Mouse (Mus musculus): ENCODE results near the gene Olfr47. TPM values are rescaled to one million over a fixed set of nuclear protein-coding genes. Genes with fewer than 3 reads are reported as not detected.
"Not testable (repeated sequence)": the region's sequence is repeated elsewhere in the genome, so short reads cannot be mapped to it uniquely, and the experiment has no call there.

The Olfr47 gene
- not detected in 2 replicates for polyA plus RNA-seq (2014; fragmentation: Nextera tagmentation; extraction: Ambion mirVana)

DNA sequence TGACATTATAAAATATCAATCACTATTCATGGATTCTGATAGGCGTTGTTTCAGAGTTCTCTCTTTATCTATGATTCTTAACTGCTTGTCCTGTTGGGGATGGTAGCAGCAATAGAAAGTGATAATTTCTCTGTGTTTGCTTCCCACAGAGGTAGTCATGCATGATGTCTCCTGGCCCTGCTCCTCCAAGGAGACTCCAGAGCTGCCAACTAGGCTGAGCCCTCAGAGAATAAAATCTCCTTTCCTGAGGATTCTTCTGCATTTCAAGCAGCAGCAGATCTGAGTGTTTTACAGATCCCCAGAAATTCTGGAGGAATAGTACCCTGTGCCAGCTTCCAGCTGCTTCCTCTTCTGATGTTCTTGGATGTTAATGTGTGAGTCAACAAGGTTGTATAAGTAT lies at the start of gene Olfr47:
TSS of gene Olfr47 (plus strand) at position 275 of the 400 bp plus-strand sequence.
- 87% methylated on average over 1 of the region's 1 CpGs for WGBS
- not testable (repeated sequence) for H3K27me3 ChIP-seq (ENCODE audit: control insufficient read depth, insufficient read depth, low read length); ATAC-seq (ENCODE audit: low FRiP score, low TSS enrichment); H3K4me1 ChIP-seq (ENCODE audit: control insufficient read depth, insufficient read depth, low read length); H3K4me3 ChIP-seq (replicated peaks; ENCODE audit: low read depth, low read length); H3K36me3 ChIP-seq (ENCODE audit: control insufficient read depth, insufficient read depth, low read length); H3K4me2 ChIP-seq (ENCODE audit: low read length); H3K9me3 ChIP-seq (ENCODE audit: control insufficient read depth, low read length); H3K27ac ChIP-seq (replicated peaks; ENCODE audit: low read depth, low read length); DNase-seq; H3K9ac ChIP-seq (replicated peaks; ENCODE audit: low read length)

DNA sequence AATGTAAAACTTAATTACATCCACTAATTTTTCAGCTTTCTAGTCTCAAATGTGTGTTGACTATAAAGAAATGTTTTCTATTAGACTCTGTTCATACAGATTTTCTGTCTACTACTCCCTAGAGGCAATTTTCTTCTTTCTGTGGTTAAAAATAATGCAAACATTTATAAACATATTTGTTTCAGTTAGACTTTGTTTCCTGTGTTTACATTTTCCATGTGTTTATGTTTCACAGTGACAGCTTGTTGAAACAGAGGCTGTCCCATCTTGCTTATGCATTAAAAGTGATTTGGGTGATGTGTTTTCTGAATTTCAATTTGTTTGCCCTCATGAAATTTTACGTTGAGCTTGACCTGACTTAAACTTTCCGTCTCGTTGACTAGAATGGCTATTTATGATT lies 40.3 kb upstream of the Olfr47 start:
- no peak for ATAC-seq (ENCODE audit: low FRiP score, low TSS enrichment)
- H3K9me3 ChIP-seq (ENCODE audit: control insufficient read depth, low read length): no peaks in the 10 kb centered on the region
- no peaks in the 10 kb centered on the region for H3K36me3 ChIP-seq (ENCODE audit: control insufficient read depth, insufficient read depth, low read length)
- no peak overlapping the region for H3K4me3 ChIP-seq (replicated peaks; ENCODE audit: low read depth, low read length)
- no peaks in the 10 kb centered on the region for H3K27me3 ChIP-seq (ENCODE audit: control insufficient read depth, insufficient read depth, low read length)
- no peak overlapping the region for H3K27ac ChIP-seq (replicated peaks; ENCODE audit: low read depth, low read length)
- no peak overlapping the region for H3K4me2 ChIP-seq (ENCODE audit: low read length)
- no peak for DNase-seq
- H3K4me1 ChIP-seq (ENCODE audit: control insufficient read depth, insufficient read depth, low read length): no peaks in the 10 kb centered on the region
- no peak overlapping the region for H3K9ac ChIP-seq (replicated peaks; ENCODE audit: low read length)
- WGBS: 90% methylated on average over 3 of the region's 3 CpGs

DNA sequence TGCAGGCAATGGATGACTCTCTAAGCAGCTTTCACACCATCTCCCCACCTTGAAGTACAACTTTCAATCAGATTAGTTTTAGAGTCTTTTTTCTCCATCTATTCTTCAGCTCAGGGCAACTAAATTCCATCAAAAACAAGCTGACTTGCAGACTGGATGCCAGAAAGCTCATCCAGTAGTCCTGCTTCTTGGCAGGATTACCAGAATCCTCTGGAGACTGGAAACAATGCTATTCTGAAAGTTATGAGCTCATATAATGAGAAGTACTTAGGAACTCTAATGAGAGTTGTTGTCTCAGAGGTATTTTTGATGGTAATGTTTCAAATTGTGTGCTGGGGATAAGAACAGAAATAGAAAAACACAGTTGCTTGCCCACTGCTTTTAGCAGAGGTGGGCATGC lies 34.5 kb upstream of the Olfr47 start, which contains the start of gene Olfr435:
TSS of gene Olfr435 (plus strand) at position 366 of the 400 bp plus-strand sequence.
- Histone ChIP-seq H3K4me2 (ENCODE audit: low read length) (no peak within 1 kb of the TSS), H3K27me3 (ENCODE audit: control insufficient read depth, insufficient read depth, low read length) (no peaks in the 10 kb centered on the region), H3K36me3 (ENCODE audit: control insufficient read depth, insufficient read depth, low read length) (no peaks in the 10 kb centered on the region), H3K27ac (replicated peaks; ENCODE audit: low read depth, low read length) (no peak within 1 kb of the TSS), H3K9me3 (ENCODE audit: control insufficient read depth, low read length) (no peaks in the 10 kb centered on the region), H3K4me1 (ENCODE audit: control insufficient read depth, insufficient read depth, low read length) (no peaks in the 10 kb centered on the region), H3K9ac (replicated peaks; ENCODE audit: low read length) (no peak within 1 kb of the TSS), H3K4me3 (replicated peaks; ENCODE audit: low read depth, low read length) (no peak within 1 kb of the TSS)
- no peak for ATAC-seq (ENCODE audit: low FRiP score, low TSS enrichment)
- no peak for DNase-seq

DNA sequence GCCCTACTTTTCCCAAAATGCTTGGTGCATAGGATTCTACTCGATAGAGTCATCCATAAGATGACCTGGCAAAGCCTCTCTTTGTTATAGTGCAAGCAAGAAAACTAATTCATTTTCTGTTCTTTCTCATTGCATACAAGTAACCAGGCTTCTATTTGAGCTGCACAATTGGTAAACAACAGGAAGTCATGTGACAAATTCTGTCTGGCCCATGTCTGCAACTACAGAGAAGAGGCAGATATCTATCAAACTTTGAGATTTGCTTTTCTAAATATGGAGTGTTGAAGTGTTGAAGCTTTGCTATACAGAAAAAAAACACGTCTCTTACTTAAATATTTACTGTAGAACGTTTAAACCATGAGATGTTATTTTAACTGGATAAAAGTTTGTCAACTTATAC lies 33.2 kb upstream of the Olfr47 start:
- Histone ChIP-seq H3K4me1 (ENCODE audit: control insufficient read depth, insufficient read depth, low read length) (no peaks in the 10 kb centered on the region), H3K36me3 (ENCODE audit: control insufficient read depth, insufficient read depth, low read length) (no peaks in the 10 kb centered on the region), H3K4me2 (ENCODE audit: low read length) (no peak overlapping the region), H3K4me3 (replicated peaks; ENCODE audit: low read depth, low read length) (no peak overlapping the region), H3K9ac (replicated peaks; ENCODE audit: low read length) (no peak overlapping the region), H3K9me3 (ENCODE audit: control insufficient read depth, low read length) (no peaks in the 10 kb centered on the region), H3K27ac (replicated peaks; ENCODE audit: low read depth, low read length) (no peak overlapping the region), H3K27me3 (ENCODE audit: control insufficient read depth, insufficient read depth, low read length) (no peaks in the 10 kb centered on the region)
- WGBS: 86% methylated on average over 3 of the region's 3 CpGs
- ATAC-seq (ENCODE audit: low FRiP score, low TSS enrichment) (no peak), DNase-seq (no peak)

GRCm38 (mm10) chr6:43202786-43203185 lies 28.5 kb upstream of the Olfr47 start:
- Histone ChIP-seq H3K27me3 (ENCODE audit: control insufficient read depth, insufficient read depth, low read length) (no peaks in the 10 kb centered on the region), H3K9ac (replicated peaks; ENCODE audit: low read length) (no peak overlapping the region), H3K9me3 (ENCODE audit: control insufficient read depth, low read length) (no peaks in the 10 kb centered on the region), H3K4me2 (ENCODE audit: low read length) (no peak overlapping the region), H3K27ac (replicated peaks; ENCODE audit: low read depth, low read length) (no peak overlapping the region), H3K4me3 (replicated peaks; ENCODE audit: low read depth, low read length) (no peak overlapping the region), H3K4me1 (ENCODE audit: control insufficient read depth, insufficient read depth, low read length) (no peaks in the 10 kb centered on the region), H3K36me3 (ENCODE audit: control insufficient read depth, insufficient read depth, low read length) (no peaks in the 10 kb centered on the region)
- DNase-seq (no peak), ATAC-seq (ENCODE audit: low FRiP score, low TSS enrichment) (no peak)

DNA sequence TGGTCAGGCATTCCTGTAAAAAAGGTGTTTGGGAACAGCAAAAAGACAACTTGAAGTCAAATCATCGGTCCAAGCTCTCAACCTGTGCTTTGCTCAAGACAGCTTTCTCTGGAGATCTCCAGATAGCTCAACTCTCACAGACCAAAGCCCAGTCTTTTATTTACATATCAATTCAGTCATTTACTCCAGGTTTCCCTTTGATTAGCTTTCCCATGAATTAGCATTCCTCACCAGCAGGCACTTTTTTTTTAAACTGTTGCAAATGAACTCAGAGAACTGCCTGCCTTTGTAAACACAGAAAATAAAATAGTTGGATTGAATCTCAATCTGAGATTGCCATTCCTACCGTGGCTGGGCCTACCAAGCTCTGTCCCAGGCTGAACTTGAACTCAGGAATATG lies 26.0 kb upstream of the Olfr47 start:
- Histone ChIP-seq H3K9me3 (ENCODE audit: control insufficient read depth, low read length) (no peaks in the 10 kb centered on the region), H3K27me3 (ENCODE audit: control insufficient read depth, insufficient read depth, low read length) (no peaks in the 10 kb centered on the region), H3K4me3 (replicated peaks; ENCODE audit: low read depth, low read length) (no peak overlapping the region), H3K4me1 (ENCODE audit: control insufficient read depth, insufficient read depth, low read length) (no peaks in the 10 kb centered on the region), H3K27ac (replicated peaks; ENCODE audit: low read depth, low read length) (no peak overlapping the region), H3K36me3 (ENCODE audit: control insufficient read depth, insufficient read depth, low read length) (no peaks in the 10 kb centered on the region), H3K9ac (replicated peaks; ENCODE audit: low read length) (no peak overlapping the region), H3K4me2 (ENCODE audit: low read length) (no peak overlapping the region)
- 50% methylated on average over 2 of the region's 2 CpGs for WGBS
- DNase-seq (peak; percentile 1), ATAC-seq (ENCODE audit: low FRiP score, low TSS enrichment) (no peak)

DNA sequence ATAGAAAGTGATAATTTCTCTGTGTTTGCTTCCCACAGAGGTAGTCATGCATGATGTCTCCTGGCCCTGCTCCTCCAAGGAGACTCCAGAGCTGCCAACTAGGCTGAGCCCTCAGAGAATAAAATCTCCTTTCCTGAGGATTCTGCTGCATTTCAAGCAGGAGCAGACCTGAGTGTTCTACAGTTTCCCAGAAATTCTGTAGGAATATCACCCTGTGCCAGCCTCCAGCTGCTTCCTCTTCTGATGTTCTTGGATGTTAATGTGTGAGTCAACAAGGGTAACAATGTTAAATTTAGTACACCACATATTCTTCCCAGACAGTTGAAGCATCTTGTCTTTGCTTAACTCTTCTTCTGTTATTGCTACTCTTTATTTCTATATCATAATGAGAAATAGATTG lies 18.5 kb upstream of the Olfr47 start, which contains the start of gene Olfr434:
TSS of gene Olfr434 (plus strand) at position 149 of the 400 bp plus-strand sequence.
- not testable (repeated sequence) for H3K4me3 ChIP-seq (replicated peaks; ENCODE audit: low read depth, low read length); H3K27me3 ChIP-seq (ENCODE audit: control insufficient read depth, insufficient read depth, low read length); DNase-seq; H3K9ac ChIP-seq (replicated peaks; ENCODE audit: low read length); H3K9me3 ChIP-seq (ENCODE audit: control insufficient read depth, low read length); H3K27ac ChIP-seq (replicated peaks; ENCODE audit: low read depth, low read length); H3K36me3 ChIP-seq (ENCODE audit: control insufficient read depth, insufficient read depth, low read length); H3K4me2 ChIP-seq (ENCODE audit: low read length); ATAC-seq (ENCODE audit: low FRiP score, low TSS enrichment); H3K4me1 ChIP-seq (ENCODE audit: control insufficient read depth, insufficient read depth, low read length)

DNA sequence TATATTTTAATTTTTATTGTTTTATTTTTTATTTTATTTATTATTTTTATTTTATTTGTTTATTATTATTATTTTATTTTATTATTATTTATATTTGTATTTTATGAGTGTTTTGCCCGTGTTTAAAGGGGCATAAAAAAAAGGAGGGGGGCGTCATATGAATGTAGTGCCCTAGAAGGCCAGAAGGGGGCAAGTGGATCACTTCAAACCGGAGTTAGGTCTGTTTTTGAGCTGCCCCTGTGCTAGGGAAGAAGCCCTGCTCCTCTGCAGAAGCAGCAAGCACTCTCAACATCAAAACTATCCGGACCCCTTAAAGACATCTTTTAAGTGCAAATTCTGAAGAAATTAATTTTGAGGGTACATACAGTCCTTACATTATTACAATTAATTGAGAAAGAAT lies 10.7 kb downstream of the Olfr47 start:
- Histone ChIP-seq H3K27me3 (ENCODE audit: control insufficient read depth, insufficient read depth, low read length) (no peaks in the 10 kb centered on the region), H3K36me3 (ENCODE audit: control insufficient read depth, insufficient read depth, low read length) (no peaks in the 10 kb centered on the region), H3K9me3 (ENCODE audit: control insufficient read depth, low read length) (no peaks in the 10 kb centered on the region), H3K9ac (replicated peaks; ENCODE audit: low read length) (no peak overlapping the region), H3K27ac (replicated peaks; ENCODE audit: low read depth, low read length) (no peak overlapping the region), H3K4me1 (ENCODE audit: control insufficient read depth, insufficient read depth, low read length) (no peaks in the 10 kb centered on the region), H3K4me3 (replicated peaks; ENCODE audit: low read depth, low read length) (no peak overlapping the region), H3K4me2 (ENCODE audit: low read length) (no peak overlapping the region)
- DNase-seq (peak; percentile 33), ATAC-seq (ENCODE audit: low FRiP score, low TSS enrichment) (no peak)
- WGBS: 16% methylated on average over 4 of the region's 4 CpGs

DNA sequence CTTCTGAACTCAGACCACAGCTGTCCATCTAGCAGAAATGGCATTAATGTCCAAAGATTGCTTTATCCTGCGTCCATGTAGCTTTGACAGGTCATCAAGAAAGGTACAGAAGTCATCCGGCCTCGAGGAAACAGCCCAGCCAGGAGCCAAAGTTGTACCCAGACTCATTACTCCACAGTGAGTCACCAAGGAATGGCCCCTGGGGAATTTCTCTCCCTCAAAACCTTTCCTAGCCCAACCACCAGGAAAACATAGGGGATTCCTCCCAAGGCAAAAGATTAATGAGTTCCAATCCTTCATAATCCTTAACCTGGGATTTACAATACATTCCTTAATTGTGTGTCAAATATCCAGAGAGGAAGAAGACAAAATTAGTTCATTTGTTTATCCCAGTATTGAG lies 16.1 kb downstream of the Olfr47 start:
- H3K27ac ChIP-seq (replicated peaks; ENCODE audit: low read depth, low read length): no peak overlapping the region
- H3K4me3 ChIP-seq (replicated peaks; ENCODE audit: low read depth, low read length): no peak overlapping the region
- H3K4me1 ChIP-seq (ENCODE audit: control insufficient read depth, insufficient read depth, low read length): no peaks in the 10 kb centered on the region
- no peaks in the 10 kb centered on the region for H3K36me3 ChIP-seq (ENCODE audit: control insufficient read depth, insufficient read depth, low read length)
- ATAC-seq (ENCODE audit: low FRiP score, low TSS enrichment) (no peak), DNase-seq (no peak)
- H3K27me3 ChIP-seq (ENCODE audit: control insufficient read depth, insufficient read depth, low read length): no peaks in the 10 kb centered on the region
- H3K4me2 ChIP-seq (ENCODE audit: low read length): no peak overlapping the region
- H3K9me3 ChIP-seq (ENCODE audit: control insufficient read depth, low read length): no peaks in the 10 kb centered on the region
- H3K9ac ChIP-seq (replicated peaks; ENCODE audit: low read length): no peak overlapping the region
- WGBS: 65% methylated on average over 3 of the region's 3 CpGs
